Mouse (Mus musculus) intestine, postnatal 0 days (tissue): ENCODE measurements at regions not wholly inside any gene's neighbourhood (a gene's known extent, or its start where the extent isn't known, plus 50 kb on each side); places are given as distances from the start of the nearest gene placed in this dataset.

ENCODE experiments used
- ATAC-seq: fragments of 200-750 bp; cut with Nextera tagmentation; 2 replicates; pipeline ENCODE4 v1.8.0; 2017; ENCODE audit warnings: mild to moderate bottlenecking, moderate TSS enrichment, moderate library complexity
- H3K27ac ChIP-seq: fragments of 300-500 bp; sonication (generic); 2 replicates; pipeline ENCODE4 v1.5.1; 2014; ENCODE audit warnings: mild to moderate bottlenecking, low read depth, low read length, moderate library complexity
- H3K27me3 ChIP-seq: fragments of 300-500 bp; sonication (generic); replicated peaks from 2 replicates; pipeline ENCODE4 v1.6.1; 2014; ENCODE audit warnings: low read length, mixed read lengths; ENCODE audit not compliant: control insufficient read depth, insufficient read depth
- H3K36me3 ChIP-seq: fragments of 300-500 bp; sonication (generic); 2 replicates; pipeline ENCODE4 v1.6.1; 2014; ENCODE audit warnings: mild to moderate bottlenecking, moderate library complexity; ENCODE audit not compliant: control insufficient read depth, insufficient read depth
- H3K4me1 ChIP-seq: fragments of 300-500 bp; sonication (generic); replicated peaks from 2 replicates; pipeline ENCODE4 v1.6.1; 2014; ENCODE audit warnings: antibody characterized with exemption, low read length, mixed read lengths; ENCODE audit not compliant: control insufficient read depth, insufficient read depth
- H3K4me2 ChIP-seq: fragments of 300-500 bp; sonication (generic); replicated peaks from 2 replicates; pipeline ENCODE4 v1.6.1; 2014; ENCODE audit warnings: low read depth, mild to moderate bottlenecking, moderate library complexity
- H3K4me3 ChIP-seq: fragments of 300-500 bp; sonication (generic); 2 replicates; pipeline ENCODE4 v1.5.1; 2014; ENCODE audit warnings: low read depth, low read length
- H3K9ac ChIP-seq: fragments of 300-500 bp; sonication (generic); 2 replicates; pipeline ENCODE4 v1.6.1; 2014; ENCODE audit warnings: mild to moderate bottlenecking, low read depth, low read length
- H3K9me3 ChIP-seq: fragments of 300-500 bp; sonication (generic); 2 replicates; pipeline ENCODE4 v1.6.1; 2016; ENCODE audit warnings: mixed run types; ENCODE audit not compliant: control insufficient read depth
- CTCF ChIP-seq: sonication (generic); IDR thresholded peaks from 2 replicates; pipeline ENCODE4 v1.5.1; 2016; ENCODE audit warnings: low read depth, mild to moderate bottlenecking, control low read depth, antibody characterized with exemption, moderate library complexity
- WGBS: fragments of 180-500 bp; shearing (Covaris S2); extraction: QIAGEN DNeasy Blood & Tissue Kit; methylation state at CpG from one replicate; pipeline ENCODE4 v1.1.7; 2014; 5-methylcytosine and 5-hydroxymethylcytosine counted together

DNA sequence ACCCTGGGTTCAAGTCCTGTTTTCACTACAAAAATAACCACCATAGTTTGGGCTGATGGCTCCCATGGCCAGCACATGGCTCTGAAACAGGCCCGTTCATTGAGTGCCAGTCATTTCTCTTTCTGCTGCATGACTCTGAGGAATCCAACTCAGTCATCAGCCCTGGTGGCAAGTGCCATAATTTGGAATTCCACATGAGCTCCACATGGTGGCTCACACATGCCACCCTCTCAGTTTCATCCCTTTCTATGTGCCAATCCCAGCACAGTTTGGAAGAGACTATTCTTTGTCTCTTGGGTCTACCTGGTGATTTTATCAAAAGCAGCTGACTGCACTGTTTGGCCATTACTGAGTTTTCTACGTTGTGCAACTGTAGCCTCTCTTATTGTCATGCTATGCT is 100.3 kb upstream of the 4933402D24Rik start:
- Histone ChIP-seq H3K4me3 (no peak overlapping the region), H3K27me3 (no peaks in the 10 kb centered on the region), H3K4me1 (no peaks in the 10 kb centered on the region), H3K36me3 (no peaks in the 10 kb centered on the region), H3K27ac (no peak overlapping the region), H3K9ac (no peak overlapping the region), H3K4me2 (no peak overlapping the region), H3K9me3 (no peaks in the 10 kb centered on the region)
- TF ChIP-seq CTCF, result no peak
- no peak for ATAC-seq
- 79% methylated on average over 2 of the region's 2 CpGs for WGBS

DNA sequence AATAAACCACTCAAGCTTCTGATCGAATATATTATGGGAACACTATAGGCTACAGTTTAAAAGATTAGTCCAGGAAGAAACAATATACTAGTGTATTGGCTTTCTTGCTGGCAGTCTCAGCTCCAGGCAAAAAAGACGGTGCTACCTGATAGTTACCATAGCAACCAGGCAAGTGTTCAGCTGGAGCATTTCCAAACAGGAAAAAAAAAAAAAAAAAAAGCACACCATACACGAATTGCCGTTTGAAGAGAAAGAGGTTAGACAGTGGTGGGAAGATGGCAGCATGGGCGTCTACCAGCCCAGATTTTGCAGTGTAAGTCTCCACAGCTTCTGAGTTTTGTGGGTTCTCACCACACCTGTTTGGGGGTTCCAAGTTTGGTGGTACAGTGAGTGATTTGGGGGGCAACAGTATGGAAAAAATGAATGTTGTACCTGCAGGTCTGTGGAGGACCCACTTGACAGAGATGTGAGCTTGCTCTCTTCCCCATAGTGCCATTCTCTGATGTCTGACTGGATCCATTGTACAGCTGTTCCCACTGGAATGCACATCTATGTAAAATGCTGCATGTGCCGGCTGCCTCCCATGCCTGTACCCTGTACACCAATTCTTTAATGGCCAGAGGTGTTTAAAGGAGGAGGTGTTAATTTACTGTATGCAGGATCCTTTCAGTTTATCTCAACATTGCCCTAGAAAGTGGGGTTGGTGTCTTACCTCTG is 89.0 kb upstream of the 4933402D24Rik start:
- no peak for TF ChIP-seq CTCF
- no peak overlapping the region for H3K27ac ChIP-seq
- WGBS, result 26% methylated on average over 6 of the region's 6 CpGs
- no peak overlapping the region for H3K4me2 ChIP-seq
- ATAC-seq, result no peak
- H3K9me3 ChIP-seq, result no peaks in the 10 kb centered on the region
- H3K4me3 ChIP-seq, result no peak overlapping the region
- H3K36me3 ChIP-seq, result no peaks in the 10 kb centered on the region
- no peaks in the 10 kb centered on the region for H3K4me1 ChIP-seq
- no peaks in the 10 kb centered on the region for H3K27me3 ChIP-seq
- H3K9ac ChIP-seq, result no peak overlapping the region

- H3K9me3 ChIP-seq, result no peaks in the 10 kb centered on the region
- TF ChIP-seq CTCF, result no peak
- no peaks in the 10 kb centered on the region for H3K4me1 ChIP-seq
- H3K27ac ChIP-seq, result no peak overlapping the region
- no peak overlapping the region for H3K9ac ChIP-seq
- no peak for ATAC-seq
- no peaks in the 10 kb centered on the region for H3K27me3 ChIP-seq
- H3K4me3 ChIP-seq, result no peak overlapping the region
- no peak overlapping the region for H3K4me2 ChIP-seq
- WGBS, result 48% methylated on average over 5 of the region's 5 CpGs
- H3K36me3 ChIP-seq, result no peaks in the 10 kb centered on the region
Measured at GRCm38 (mm10) chr1:63857468-63857867, 88.4 kb upstream of the 4933402D24Rik start.

DNA sequence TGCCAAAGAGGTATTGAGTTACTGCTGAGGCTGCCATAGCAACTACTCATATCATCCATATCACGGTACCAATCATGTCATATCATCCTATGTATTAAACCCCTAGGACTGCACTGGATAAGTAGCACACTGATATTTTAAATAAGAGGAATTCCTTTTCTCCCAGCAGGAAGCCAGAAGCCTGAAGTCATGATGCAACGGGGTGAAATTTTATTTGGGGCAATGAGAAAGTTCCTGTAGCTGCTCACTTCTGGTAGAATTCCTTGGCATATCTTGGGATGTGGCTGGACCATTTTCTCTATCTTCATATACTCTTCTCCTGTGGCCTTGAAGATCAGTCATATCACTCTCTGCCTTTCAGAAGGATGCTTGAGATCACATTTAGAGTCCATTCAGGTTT is 87.3 kb upstream of the 4933402D24Rik start:
- H3K4me1 ChIP-seq, result no peaks in the 10 kb centered on the region
- H3K4me2 ChIP-seq, result no peak overlapping the region
- TF ChIP-seq CTCF, result no peak
- no peaks in the 10 kb centered on the region for H3K27me3 ChIP-seq
- H3K9me3 ChIP-seq, result no peaks in the 10 kb centered on the region
- no peaks in the 10 kb centered on the region for H3K36me3 ChIP-seq
- no peak for ATAC-seq
- no peak overlapping the region for H3K9ac ChIP-seq
- H3K4me3 ChIP-seq, result no peak overlapping the region
- WGBS, result 90% methylated on average over 2 of the region's 2 CpGs
- H3K27ac ChIP-seq, result no peak overlapping the region

DNA sequence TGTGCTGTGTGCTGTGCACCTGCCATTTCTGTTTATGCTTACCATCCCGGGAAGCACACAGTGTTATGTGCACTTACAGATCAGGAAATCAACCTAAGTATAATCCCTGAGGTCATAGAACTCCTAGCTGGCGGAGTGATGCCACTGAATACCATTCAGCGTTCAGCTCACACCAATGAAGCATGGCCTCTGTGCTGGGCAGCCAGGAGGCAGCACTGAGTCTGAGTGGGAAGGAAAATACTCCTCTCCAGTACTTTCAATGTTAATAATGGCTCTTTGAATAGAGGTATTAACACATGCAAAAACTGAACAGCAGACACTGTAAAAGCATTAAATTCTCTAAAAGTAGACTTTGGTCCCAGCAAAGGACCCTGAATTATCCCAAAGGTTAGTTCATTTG is 85.7 kb upstream of the 4933402D24Rik start:
- ATAC-seq, result no peak
- Histone ChIP-seq H3K4me1 (no peaks in the 10 kb centered on the region), H3K4me2 (no peak overlapping the region), H3K27ac (no peak overlapping the region), H3K9me3 (no peaks in the 10 kb centered on the region), H3K9ac (no peak overlapping the region), H3K4me3 (no peak overlapping the region), H3K27me3 (no peaks in the 10 kb centered on the region), H3K36me3 (no peaks in the 10 kb centered on the region)
- WGBS, result 56% methylated on average over 3 of the region's 3 CpGs
- TF ChIP-seq CTCF, result peak; percentile 69

DNA sequence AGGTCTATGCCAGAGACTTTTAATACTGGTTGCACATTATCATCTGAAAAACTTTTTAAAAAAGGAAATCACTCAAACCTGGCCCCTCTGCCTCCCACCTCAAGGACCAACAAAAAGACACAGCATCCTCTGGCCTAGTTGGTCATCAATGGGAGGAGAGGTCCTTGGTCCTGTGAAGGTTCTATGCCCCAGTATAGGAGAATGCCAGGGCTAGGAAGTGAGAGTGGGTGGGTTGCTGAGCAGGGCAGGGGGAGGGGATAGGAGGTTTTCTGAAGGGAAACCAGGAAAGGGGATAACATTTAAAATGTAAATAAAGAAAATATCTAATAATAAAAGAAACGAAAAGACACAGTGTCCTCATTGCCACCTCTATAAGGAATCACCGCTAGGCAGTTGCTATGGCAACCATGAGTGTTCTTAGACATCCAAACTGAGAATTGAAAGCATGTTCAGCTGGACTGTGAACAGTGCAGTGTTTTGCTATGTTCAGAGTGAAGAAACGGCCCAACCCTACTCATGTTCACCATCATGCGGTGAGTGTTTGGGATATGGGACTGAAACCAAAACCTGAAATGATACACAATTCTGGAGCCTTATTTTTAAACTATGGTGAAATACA is 82.5 kb upstream of the 4933402D24Rik start:
- no peaks in the 10 kb centered on the region for H3K9me3 ChIP-seq
- H3K27ac ChIP-seq, result no peak overlapping the region
- WGBS, result 70% methylated on average over 4 of the region's 4 CpGs
- no peak overlapping the region for H3K4me2 ChIP-seq
- H3K4me1 ChIP-seq, result no peaks in the 10 kb centered on the region
- H3K36me3 ChIP-seq, result no peaks in the 10 kb centered on the region
- no peak for TF ChIP-seq CTCF
- H3K27me3 ChIP-seq, result no peaks in the 10 kb centered on the region
- H3K4me3 ChIP-seq, result no peak overlapping the region
- no peak overlapping the region for H3K9ac ChIP-seq
- ATAC-seq, result no peak
